Mouse (Mus musculus): ENCODE results near the gene Hras.

Hras gene

DNA sequence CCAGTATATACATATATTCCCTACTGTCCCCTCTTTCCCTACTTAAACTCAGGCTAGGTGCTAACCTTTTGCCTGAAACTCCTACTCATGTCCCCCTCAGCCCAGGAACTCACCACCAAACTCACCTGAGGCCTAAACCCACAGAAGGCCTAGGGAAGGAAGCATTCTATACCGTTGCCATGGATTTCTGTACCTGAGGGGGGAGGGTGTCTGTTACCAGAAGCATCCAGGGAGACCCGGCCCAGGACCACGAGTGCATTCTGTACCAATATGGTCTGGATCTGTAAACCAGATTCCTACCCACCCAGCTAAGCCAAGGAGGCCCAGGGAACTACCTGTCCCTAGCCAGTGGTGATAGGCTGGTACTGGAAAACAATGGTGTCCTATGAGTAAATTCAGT, 20.5 kb upstream of the Hras start:
- DNase-seq (ENCODE audit: extremely low spot score): no peak

DNA sequence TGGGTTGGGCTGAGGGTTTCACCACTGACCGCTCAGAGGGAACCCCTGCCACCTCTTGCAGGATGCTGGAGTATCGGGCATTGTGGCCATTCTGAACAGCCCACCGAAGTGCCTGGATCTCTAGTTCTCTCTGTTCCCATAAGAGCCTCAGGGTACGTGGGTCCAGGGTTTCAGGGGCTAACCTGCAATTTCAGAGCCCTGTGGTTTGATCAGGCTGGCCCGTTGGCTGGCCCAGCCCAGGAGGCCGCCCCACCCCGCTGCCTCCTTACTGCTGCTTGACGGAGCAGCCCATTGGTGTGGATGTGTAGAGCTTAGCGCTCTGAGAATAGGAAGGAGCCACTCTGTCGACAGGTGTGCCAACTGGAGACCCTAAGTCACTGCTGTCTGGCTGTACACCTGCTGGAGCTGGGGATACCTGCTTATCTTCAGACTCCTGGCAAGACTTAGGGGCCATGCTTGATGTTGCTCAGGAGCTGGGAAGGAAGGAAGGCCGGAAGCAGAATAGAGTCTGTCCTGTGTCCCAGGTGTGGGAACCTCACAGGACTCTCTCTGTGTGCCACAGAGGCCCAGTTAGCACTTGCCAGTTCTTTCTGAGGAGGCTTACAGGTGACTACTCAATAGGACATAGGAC, 19.9 kb upstream of the Hras start, which contains the start of gene Lmntd2:
Gene Lmntd2 (minus strand): TSS at position 476 of the 631 bp plus-strand sequence.
- no peak for DNase-seq (ENCODE audit: extremely low spot score)

DNA sequence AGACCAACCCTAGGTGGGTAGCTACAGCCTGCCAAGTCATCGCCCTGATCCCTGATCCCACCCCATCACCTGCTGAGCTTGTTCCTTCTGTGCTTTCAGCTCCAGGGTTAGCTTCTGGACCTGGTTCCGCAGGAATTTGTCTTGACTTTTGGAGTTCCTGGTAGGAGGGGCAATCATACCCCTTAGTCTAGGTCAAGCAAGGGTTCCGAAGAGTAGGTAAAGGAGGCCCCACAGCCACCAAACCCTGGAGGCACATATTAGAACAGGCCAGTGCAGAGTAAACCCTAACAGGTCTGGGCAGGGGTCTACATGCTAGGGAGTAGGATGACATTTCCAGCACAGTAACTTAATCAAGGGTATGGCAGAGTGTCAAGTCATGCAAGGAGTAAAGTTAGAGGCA, 19.3 kb upstream of the Hras start:
- no peak for DNase-seq (ENCODE audit: extremely low spot score)

DNA sequence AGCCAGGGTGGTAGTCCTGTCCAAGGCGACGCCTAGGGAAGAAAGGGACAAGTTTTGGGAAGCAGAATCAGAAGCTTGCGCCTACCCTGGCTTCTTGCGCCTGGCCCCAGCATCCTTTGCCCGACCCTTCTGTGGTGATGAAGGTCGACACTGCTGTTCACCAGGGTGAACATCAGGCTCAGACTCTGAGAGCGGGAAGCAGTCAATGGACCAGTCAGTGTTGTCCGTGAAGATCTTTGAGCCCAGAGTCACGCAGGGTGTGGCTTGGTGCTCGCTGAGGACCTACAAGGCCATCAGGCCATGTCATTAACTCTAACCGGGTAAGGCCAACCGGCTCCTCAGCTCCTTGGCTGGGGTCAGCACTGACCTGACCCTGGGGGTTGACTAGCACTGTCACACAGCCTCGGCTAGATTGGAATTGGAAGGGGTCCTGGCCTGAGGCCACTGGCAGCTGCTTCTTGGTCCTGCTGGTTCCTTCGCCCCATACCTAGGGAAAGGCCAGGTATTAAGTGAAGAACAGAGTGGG, 16.9 kb upstream of the Hras start:
- DNase-seq (ENCODE audit: extremely low spot score): no peak

DNA sequence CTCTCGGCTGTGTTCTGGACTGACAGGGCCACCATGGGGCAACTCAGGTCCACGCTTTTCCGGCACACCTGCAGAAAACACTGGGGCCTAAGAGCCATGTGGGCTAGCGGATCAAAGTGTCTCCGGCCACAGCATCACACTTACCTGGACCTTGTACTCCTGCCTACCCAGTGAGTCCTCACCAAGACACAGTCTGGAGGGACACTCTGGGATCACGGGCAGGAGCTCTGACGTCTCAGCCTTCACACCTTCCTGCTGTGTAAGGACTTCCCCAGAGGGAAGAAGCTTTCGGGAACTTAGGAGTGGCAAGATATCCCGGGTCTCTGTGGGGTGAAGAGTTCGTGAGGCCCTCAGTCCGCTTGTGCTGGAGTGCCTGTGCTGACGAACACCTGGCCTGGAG, 16.3 kb upstream of the Hras start:
- DNase-seq (ENCODE audit: extremely low spot score): no peak

DNA sequence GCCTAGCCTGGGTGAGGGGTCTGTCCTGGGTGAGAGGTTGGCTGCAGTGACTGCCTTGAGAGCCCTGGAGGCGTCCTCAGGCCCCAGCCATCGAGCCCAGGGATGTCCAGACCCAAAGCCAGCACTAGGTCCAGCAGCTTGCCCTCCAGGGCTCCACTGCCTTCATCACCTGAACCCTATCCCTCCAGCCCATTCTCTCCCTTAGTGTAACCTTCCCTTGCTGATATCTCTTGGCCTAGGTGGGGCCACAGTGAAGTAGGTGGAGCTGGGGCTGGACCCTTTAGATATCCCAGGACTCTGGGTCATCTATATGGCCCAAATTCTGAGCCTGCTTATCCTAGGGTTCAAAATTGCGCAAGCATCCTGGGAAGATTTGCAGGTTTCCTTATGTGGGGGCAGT, 15.7 kb upstream of the Hras start:
- no peak for DNase-seq (ENCODE audit: extremely low spot score)

DNA sequence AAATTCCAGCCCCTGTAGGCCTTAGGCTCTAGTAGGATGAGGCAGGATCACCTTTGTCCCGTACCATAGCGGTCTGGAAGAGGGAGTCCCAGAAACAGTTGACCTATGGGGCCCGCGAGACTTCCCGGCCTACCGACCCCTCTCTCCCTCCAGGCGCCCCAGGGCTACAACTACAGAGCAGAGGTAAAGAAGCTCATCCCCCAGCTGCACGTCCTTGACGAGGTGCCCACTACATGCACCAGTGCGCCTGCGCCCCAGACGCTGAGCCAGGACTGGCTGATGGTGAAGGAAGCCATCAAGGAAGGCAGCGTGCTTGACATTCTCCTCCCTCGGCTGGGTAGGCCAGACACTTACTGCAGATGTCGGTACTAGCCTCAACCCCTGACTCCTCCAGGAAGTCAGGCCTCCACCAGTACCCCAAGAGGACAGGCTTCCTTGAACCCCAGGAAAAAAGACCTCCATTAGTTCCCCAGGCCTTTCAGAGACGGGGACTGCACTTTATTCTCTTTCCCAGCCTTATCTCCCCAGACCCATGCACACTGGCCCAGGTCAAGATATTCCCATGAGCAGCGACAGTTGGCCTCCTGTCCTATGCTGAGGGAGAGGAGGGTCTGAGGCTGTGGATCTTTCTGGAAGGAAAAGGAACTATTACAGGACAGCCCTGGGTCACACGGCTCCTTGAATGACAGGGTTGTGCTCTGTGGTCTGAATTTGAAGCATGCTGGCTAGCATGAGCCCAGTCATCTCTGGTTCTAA, 12.6 kb upstream of the Hras start:
- DNase-seq (ENCODE audit: extremely low spot score): no peak

DNA sequence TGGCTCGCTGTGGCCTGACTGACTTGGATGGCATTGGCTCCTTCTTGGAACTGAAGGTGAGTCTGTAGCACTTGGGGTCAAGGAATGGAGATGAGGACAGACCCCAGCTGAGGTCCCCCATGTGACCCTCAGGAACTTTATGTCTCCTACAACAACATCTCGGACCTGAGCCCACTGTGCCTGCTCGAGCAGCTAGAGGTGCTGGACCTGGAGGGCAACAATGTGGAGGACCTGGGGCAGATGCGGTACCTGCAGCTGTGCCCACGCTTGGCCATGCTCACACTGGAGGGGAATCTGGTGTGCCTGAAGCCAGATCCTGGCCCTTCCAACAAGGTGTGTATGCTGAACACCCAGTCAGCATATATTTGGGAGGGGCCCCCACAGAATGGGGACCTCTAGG, 11.7 kb upstream of the Hras start:
- no peak for DNase-seq (ENCODE audit: extremely low spot score)

DNA sequence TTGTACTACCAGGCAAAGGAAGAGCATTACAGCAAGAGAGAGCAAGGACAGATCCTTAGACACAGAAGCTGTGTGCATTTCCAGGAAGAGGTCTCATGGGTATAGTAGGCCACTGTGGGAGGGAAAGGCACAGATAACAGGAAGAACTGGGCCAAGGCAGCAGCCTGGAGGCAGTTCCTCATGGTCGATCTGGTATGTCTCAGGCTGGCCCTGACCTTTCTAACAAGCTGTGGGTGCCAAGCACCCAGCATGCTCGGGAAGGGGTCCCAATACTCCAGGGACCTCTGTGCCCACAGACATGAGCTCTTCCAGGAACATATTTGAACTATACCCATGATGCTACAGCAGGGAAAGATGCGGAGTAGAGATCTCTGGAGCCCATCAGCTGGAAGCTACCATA, 10.7 kb upstream of the Hras start:
- no peak for DNase-seq (ENCODE audit: extremely low spot score)

DNA sequence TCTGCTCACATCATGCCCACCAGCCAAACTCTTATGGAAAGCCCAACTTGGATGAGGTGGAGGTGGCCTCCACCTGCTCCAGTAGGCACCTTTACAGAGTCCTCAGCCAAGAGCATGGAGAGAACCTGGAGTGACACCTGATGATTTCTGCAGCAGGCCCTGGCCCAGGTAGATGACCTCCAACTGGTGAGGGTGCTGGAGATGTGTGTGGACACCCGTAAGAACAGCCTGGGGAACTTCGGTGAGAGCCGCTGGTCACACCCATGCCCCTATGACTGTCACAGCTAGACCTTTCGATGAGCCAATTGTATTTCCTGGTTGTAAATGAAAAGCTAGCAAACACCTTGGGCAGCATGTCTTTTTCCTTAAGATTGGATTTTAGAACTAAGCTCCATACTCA, 4.3 kb upstream of the Hras start:
- DNase-seq (ENCODE audit: extremely low spot score): no peak

DNA sequence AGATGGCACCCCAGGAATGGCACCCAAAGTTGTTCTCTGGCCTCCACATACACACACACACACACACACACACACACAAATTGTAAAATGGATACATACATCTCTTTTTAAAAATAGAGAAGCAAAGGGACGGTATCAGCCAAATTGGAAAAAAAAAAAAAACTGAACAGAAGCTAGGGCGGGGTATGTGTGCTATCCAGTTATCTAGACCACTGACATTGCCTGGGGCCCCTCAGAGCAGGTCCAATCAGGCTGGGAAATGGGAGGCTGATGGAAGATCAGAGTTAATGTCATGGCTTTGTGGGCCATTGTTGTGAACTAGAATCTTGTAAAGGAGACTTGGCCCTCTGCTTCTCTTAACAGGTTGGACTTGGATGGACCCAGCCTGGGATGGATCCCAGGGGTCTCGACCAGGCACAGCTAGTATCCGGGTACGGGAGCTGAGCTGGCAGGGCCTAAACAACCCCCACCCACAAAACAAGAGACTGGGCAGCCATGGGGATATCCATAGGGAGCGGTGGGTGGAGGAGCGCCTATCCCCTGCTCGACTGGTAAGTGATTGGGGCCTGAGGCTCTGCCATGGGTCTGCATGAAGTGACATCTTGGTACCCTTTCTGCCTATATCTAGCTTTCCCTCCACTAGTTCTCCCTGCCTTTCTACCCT, 2.9 kb upstream of the Hras start:
- DNase-seq (ENCODE audit: extremely low spot score): no peak

DNA sequence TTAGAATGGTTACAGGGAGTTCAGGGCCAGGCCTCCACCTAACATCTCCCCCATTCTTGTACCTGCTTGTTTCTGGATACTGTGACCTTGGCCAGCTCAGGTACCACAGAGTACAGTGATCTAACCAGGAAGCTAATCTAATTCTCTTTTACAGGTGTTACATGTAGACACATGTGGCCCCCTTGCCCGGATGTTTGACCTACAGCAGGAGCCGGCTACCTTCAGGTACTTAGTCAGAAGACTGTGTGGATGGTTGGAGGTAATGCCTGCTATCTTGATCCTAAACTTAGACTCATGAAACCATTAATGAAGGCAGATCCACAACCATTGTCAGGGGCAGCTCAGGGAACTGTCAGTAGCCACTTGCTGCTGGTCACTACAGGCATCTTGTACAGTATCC, 1.9 kb upstream of the Hras start:
- DNase-seq (ENCODE audit: extremely low spot score): no peak

DNA sequence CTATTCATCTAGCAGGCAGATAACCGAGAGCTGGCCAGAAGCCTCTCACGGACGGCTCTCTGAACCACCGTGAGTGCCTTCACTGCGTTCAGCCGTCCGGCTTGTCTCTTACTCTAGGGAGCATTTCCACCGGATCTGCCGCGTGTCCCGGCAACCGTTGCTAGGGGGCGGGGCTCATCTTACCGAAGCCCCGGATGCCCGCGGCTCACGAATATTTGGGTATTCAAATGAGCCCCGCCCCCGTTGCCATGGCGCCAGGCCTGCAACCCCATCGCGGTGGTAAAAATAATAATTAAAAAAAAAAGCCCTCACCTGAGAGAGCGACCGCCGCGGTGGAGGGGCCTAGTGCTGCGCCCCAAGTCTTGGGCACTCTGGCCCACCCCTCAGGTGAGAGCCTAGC, 1.0 kb upstream of the Hras start:
- DNase-seq (ENCODE audit: extremely low spot score): peak; percentile 93

DNA sequence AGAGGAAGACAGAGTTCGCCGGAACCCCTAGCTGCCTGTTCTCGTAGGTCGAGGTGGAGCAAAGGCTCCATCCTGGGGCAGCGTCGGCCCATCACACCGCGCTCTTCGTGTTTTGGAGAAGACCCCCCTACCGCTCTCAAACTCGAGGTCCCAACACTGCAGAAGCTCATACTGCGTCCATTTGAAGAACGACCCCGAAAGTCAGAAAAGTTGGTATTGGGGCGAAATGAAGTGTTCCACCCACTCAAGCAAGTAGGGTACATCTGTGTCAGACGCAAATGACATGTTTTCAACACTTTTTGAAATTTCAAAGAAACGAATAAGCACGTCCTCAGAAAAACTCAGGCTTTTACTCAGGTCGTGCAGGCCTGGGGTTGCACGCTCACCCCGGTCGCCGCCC, 604 bp upstream of the Hras start:
- no peak for DNase-seq (ENCODE audit: extremely low spot score)

DNA sequence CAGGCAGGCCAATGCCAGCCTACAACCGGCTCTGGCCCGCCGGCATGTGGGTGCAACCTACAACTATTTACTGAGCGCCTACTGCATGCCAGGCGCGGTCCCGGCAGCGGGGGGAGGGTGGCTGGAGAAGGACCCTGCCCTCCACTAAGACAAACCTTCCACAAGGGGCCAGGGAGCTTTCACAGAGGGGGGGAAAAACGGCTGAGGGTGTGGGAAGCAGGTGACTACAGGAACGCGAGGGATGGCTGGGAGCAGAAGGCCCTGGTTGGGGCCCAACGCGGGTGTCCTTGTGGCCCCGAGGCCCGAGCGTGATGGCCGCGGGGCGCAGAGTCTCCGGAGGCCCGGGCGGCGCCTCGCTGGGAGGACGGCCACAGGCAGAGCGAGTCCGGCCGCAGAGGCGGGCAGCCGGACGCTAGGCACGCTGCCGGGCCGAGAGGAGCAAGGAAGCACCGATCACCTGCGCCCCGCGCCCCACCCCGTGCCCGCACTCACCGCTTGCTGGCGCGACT, 403 bp downstream of the Hras start:
- DNase-seq (ENCODE audit: extremely low spot score): peak; percentile 69

DNA sequence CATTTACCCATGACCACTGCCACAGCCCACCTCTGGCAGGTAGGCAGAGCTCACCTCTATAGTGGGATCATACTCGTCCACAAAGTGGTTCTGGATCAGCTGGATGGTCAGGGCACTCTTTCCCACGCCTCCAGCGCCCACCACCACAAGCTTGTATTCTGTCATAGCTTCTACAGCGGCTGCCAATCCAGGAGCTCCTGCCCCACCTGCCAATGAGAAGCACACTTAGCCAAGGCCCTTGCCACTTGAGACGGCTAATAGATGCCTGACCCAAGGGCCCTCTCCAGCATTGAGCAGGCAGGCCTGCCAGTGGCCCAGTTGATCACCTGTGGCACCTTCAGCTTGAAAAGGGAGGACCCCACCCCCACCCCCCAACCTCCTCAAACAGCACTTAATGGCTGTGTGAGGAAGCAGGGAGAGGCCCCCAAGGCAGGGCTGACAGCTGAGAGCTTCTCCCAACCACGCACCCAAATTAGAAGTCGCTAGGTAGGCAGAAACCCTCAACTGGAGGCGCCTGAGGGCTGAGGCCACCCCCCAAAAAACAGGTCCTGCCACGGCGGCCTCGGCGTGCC, 943 bp downstream of the Hras start:
- no peak for DNase-seq (ENCODE audit: extremely low spot score)

DNA sequence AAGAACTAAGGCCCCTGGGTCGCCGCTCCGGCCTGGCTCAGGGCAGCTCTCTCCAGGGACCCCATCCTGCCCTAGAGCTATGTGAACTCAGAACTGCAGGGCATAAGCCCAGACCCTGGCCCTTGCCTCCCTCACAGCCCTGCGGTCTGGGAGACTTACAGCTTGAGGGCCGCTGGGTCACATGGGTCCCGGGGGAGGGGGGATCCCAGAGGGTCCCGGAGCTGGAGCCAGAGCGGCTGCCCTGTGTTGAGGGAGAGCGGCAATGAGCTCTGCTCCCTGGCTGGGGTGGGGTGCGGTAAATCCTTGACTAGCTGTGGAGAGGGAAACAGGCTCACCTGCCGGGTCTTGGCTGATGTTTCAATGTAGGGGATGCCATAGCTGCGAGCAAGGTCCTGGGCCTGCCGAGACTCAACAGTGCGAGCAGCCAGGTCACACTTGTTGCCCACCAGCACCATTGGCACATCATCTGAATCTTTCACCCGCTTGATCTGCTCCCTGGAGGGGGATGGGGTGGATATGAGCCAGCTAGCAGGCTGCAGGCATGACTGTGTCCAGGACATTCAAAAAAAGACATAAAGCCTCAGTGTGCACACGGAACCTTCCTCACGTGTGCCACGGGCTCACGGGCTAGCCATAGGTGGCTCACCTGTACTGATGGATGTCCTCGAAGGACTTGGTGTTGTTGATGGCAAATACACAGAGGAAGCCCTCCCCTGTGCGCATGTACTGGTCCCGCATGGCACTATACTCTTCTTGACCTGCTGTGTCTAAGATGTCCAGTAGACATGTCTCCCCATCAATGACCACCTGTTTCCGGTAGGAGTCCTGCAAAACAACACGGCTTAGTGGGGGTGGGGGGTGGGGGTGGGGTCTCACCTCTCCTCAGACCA, 1.8 kb downstream of the Hras start:
- DNase-seq (ENCODE audit: extremely low spot score): no peak

DNA sequence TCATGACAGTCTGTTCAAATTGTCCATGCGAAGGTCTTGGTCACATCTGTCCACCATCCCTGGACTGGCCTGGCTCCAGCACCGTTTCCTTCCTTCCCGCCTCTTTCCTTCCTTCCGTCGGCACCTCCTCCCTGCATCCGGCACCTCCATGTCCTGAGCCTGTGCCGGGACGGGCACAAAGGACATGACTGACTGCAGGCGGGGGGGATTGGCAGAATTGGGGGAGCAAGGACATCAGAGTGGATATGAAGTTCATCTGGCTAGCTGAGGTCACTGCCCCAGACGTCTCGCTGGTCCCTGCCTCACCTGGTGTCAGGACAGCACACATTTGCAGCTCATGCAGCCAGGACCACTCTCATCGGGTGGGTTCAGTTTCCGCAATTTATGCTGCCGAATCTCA, 2.8 kb downstream of the Hras start:
- no peak for DNase-seq (ENCODE audit: extremely low spot score)

DNA sequence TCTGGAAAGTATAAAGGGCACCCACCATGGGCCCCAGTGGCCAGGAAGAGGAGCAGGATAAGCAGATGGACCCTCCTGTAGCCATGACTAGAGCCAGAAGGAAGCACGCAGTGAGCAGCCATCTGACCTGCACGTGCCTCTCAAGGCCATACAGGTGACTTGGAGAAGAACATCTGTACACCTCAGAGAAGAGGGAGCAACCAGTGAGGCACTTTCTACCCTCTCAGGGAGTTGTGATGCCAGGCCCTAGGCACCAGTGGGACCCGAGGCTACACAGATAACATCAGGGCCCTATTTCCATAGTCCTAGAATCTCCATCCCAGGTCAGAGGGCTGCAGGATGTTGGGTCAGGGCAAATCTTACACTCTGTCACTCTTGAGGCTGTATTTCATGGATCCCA, 3.6 kb downstream of the Hras start:
- no peak for DNase-seq (ENCODE audit: extremely low spot score)

DNA sequence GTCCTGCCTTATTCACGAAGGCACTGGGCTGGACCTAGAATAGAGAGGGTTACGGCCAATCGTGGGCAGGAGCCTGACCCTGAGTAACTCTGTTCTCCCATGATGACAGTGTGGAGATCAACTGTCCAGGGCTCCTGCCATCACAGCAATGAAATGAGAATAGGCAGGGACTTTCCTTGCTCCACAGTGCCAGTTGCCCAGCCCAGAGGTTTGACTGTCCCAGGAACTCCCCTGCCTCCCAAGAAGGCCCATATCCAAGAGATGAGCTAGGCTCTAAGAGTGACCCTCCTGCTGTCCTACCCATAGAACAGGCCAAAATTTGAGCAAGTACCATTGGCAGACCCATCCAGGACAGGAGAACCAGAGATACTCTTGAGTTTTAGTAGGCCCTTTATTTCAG, 5.1 kb downstream of the Hras start:
- no peak for DNase-seq (ENCODE audit: extremely low spot score)

DNA sequence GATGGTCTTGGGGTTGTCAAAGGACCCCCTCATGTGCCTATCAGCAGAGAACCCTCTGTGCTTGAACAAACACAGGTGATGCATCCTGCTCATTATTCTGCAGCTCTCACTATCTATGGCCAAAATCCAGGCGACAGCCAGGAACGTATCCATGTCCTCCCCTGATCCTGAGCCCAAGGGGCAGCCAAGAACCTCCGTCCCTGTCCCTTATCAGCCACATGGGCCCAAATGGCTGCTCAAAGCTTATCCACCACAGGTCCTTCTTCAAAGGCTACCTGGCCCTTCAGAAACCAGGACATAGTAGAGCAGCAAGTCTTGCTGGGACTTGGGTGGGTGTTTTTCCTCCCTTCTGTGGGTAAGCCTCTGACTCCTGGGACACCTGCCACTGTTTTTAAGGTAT, 5.6 kb downstream of the Hras start:
- no peak for DNase-seq (ENCODE audit: extremely low spot score)
